Mouse (Mus musculus): ENCODE measurements at regions not wholly inside any gene's neighbourhood (a gene's known extent, or its start where the extent isn't known, plus 50 kb on each side); places are given as distances from the start of the nearest gene placed in this dataset.
"Not testable (repeated sequence)": the region's sequence is repeated elsewhere in the genome, so short reads cannot be mapped to it uniquely, and the experiment has no call there.

DNA sequence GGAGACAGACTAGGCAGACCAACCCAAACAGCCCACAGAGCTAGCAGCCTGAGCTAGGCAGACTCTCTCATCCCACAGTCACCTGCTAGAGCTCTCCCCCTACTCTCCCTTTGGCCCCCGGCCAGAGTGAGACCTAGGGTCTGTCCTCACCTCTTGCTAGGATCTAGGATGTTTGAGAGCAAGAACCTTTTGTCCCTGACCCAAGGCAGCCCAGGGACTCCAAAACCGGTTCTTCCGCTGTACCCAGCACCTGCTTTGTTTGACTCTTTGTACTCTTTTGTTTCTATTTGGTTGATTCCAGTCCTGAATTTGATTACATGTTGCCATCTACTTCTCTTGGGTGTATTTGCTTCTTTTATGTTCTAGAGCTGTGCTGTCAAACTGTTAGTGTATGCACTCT lies 75.3 kb downstream of the H60c start:
- DNase-seq = no peak

- no peak for DNase-seq
Measured at GRCm38 (mm10) chr10:3188361-3188760, 79.2 kb downstream of the H60c start.

- peak; percentile 18 to 28 for DNase-seq
Measured at GRCm38 (mm10) chr10:3180103-3180502, 87.5 kb downstream of the H60c start.

GRCm38 (mm10) chr10:3173601-3174000 lies 94.0 kb downstream of the H60c start:
- DNase-seq = peak; percentile 19 to 28

DNA sequence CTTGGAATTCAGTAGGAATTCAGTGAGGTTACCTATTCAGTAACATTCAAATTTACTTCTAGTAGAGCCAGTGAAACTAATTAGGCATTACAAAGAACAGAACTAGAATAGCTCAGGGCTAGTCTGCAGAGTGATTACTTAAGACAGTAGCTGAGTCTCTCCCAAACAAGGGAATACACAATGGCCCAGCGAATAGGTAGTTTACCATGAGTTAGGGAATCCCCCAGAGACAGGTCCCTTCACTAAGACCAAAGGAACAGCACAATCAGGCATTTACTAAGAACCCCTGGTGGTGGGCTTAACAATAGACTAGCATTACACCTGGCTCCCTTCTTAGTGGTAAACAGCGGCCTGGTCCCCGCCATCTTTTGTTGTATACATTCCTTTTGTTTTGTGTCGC lies 94.6 kb downstream of the H60c start:
- not testable (repeated sequence) for DNase-seq

- DNase-seq = no peak
Measured at GRCm38 (mm10) chr10:3172257-3172656, 95.3 kb downstream of the H60c start.

- DNase-seq = peak; percentile 50 to 57
Measured at GRCm38 (mm10) chr10:3171366-3171765, 96.2 kb downstream of the H60c start.

DNA sequence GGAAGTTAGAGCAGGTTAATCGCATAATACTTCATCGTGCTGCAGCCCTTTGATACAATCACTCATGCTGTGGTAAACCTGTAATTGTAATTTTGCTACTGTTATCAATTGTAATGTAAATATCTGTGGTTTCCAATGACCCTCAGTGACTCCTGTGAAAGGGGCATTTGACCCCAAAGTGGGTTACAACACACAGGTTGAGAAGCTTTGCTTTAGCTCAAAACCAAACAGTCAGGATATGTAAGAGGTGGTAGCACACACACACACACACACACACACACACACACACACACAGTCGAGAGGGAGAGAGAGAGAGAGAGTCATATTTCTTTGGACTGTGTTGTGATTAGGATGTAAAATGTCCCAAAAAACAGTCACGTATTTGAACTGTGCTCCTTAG lies 112.0 kb downstream of the H60c start:
- no peak for DNase-seq

GRCm38 (mm10) chr10:3148171-3148570 lies 119.4 kb downstream of the H60c start:
- no peak for DNase-seq

- peak in 1 of 2 experiments; percentile 4 for DNase-seq
Measured at GRCm38 (mm10) chr10:3139306-3139705, 128.3 kb downstream of the H60c start.

- no peak for DNase-seq
Measured at GRCm38 (mm10) chr10:3127491-3127890, 140.1 kb downstream of the H60c start.

DNA sequence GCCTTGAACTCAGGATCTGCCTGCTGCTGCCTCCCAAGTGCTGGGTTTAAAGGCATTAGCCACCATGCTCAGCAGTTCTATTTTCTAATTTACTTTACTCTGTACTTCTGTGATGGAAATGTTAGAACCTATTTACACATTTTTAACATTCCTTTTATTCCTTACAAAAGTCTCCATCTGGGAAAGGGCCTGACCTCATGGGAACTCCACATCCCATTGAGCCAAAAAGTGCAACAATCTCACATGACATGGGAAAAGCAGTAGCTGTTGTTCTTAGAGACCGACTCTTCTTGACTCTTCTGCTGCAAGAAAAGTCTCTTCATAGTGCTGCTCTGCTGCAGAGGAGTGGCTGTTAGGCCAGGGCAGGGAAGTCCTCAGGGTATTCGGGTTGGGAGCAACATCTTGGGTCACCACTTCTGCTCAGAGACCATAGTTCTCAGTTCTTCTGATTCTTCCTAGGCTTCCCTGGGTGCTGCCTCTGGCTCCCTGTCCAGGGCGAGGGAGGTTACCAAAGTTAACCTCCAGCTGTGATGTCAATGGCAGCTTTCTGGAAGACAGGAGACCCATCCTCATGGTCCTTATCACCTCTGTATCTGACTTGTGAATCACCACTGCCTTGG lies 150.0 kb downstream of the H60c start:
- no peak for DNase-seq

DNA sequence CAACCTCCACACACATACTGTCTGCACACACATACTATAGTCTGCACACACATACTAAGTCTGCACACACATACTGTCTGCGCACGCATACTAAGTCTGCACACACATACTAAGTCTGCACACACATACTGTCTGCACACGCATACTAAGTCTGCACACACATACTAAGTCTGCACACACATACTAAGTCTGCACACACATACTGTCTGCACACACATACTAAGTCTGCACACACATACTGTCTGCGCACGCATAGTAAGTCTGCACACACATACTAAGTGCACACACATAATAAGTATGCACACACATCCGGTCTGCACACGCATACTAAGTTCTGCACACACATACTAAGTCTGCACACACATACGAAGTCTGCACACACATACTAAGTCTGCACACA lies 153.2 kb downstream of the H60c start:
- DNase-seq = not testable (repeated sequence)

- not testable (repeated sequence) for DNase-seq
Measured at GRCm38 (mm10) chr10:3107955-3108354, 159.6 kb downstream of the H60c start.

Data from cerebellum, postnatal 25 days (tissue).